Mouse (Mus musculus) bone marrow macrophage, adult 2 months (primary cell): ENCODE measurements around the gene Zfp408.

ENCODE experiments used
- CTCF ChIP-seq: IDR thresholded peaks from 2 replicates; pipeline ENCODE4 v1.5.1; 2012; ENCODE audit warnings: low read depth, mild to moderate bottlenecking, low read length, moderate library complexity
- POLR2A ChIP-seq: IDR thresholded peaks from 2 replicates; pipeline ENCODE4 v1.6.1; 2012; ENCODE audit warnings: mild to moderate bottlenecking, low read depth, low read length, borderline replicate concordance

- TF ChIP-seq POLR2A (no peak), CTCF (no peak)
These were observed at the start of gene Zfp408, which contains the start of gene Arhgap1 for GRCm38 (mm10) chr2:91649553-91650359.
